Mouse (Mus musculus) retina, postnatal 7 days (tissue): ENCODE results near the gene Prox2.
"Not testable (repeated sequence)": the region's sequence is repeated elsewhere in the genome, so short reads cannot be mapped to it uniquely, and the experiment has no call there.

Experiments
- DNase-seq: peaks from one replicate; pipeline ENCODE4 v3.0.0-alpha.2; 2012; ENCODE audit warnings: low read depth, low spot score

Prox2 gene

DNA sequence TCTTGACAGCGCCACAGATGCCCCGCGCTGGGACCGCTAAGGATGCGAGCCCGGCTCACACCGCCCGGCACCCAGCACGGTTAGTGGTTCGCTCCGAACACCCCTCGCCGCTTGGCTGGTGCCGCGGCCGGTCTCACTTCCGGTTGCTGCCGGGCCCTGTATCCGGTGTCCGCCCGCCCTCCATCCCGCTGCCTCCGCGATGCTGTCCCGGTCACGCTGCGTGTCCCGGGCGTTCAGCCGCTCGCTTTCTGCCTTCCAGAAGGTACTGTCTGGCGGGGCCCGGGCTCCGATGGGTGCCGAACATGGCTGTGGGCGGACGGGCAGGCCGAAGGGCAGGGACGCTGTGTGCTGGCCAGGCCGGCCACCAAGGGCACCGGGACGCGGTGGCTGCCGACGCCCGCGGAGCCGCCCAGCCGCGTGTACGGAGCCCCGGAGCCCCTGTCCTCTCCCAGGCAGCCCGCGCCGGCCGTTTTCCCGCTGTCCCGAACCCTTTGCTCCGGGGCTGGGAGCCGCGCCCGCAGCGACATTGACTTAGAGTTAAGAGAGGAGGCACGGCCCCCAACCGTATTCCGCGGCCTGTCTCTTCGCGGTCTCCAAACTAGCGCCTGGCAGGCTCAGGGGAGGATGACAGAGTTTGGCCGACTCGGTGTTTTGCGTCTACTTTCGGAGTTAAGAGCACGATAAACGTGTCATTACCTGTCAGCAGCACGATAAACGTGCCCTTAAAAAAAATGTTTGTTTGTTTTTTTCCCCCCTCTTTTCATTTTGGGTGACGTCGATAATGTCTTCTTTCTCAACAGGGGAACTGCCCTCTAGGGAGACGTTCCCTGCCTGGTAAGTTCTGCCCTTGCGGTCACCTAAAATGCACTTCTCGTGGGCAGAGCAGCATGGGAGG is at the start of gene Prox2, which contains the start of gene Dlst:
TSS of gene Prox2 (minus strand) at position 62 of the 895 bp plus-strand sequence.
TSS of gene Dlst (plus strand) at position 136 of the 895 bp plus-strand sequence.
- peak; percentile 72 for DNase-seq

DNA sequence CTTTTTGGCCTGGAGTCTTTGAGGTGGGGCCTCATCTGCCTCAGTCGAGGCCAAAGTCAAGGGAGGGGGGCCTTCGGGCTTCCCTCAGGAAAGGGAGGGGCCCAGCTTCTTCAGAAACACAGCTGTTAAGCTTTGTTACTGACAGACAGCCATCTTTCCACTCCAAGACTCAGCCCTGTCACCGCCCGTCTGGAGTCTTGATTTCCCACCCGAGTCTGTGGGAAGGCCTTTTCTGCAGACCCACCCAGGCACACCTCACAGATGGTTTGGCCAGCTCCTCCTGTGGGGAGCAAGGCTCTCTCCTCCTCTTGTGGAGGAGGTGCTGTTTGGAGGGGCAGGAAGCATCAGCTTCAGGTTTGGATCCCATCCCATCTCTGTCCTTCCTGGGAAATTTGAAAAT is 49.0 kb upstream of the Prox2 start:
- no peak for DNase-seq

DNA sequence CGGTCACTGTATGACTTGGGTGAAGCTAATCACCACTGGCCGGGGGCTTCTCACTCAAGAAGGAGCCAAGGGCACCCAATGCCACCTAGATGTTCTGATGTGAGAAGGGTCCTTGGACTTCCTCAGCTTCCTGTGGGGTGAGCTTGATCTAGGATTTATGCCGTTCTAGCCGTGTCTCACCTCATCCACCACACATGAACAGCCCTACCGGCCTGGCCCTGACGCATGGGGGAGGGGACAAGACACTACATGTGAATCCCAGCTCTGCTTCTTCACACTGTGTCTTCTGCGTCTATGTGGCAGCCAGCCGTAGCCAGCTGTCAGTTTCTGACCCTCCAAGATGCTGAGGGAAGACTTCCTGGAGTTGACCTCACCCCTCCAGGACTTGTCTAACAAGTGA is 48.2 kb upstream of the Prox2 start:
- no peak for DNase-seq

DNA sequence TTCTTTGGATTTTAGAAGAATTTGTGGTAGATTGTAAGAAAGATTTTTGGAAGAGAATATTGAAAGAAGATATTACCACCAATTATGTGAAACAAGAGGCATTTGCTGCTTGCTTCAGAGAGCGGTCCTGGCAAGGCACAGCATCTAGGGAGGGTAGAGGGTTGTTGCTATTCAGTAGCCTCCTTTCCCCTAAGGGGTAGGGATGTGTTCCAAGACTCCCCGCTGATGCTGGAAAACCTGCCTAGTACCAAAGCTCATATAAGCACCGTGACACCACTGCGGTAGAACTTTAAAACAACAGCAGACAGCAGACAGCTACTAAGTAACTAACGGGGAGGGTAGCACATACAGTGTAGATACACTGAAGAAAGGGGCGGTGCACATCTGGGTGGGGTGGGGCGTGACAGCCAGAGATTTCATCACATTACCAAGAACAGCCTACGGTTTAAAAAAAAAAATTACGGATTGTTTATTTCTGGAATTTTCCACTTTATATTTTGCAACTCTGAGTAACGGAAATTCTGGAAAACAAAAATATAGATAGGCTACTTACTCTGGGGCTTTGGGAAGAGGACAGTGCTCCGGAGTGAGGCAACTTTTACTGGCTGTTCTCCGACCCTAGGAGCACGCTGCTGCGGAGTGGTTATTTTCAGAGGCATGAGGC is 47.4 kb upstream of the Prox2 start:
- no peak for DNase-seq

DNA sequence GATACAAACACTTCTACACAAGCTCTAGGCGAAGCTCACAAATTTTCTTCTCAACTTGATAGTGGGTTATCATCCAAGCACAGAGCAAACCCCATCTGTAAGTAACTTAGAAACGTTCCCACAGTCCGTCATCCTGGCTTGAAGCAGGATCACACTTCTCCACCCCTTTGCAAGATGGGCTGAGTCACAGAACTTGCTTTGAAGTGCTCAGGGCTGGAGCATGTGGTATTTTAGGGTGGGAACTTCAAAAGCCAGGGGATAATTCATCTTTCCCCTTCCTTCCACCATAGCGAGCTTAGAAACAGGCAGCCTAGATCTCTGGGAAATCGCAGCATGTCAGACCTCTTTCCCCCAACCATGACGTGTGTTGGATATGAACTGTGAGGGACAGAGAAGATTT is 45.8 kb upstream of the Prox2 start:
- DNase-seq, result no peak

DNA sequence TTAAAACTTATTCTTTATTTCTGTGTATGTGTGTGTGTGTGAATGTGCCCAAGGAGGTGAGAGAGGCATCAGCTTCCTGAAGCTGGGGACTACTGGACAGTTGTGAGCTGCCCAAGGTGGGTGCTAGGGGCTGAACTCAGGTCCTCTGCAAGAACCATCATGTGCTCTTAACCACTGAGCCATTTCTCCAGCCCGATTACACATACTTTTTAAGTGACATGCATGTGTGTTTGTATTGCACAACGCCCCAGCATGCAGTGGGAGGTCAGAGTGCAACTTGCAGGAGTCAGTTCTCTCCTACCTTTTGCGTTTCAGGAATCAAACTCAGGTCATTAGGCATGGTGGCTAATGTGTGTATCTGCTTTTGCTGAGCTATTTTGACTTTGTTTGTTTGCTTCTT is 42.5 kb upstream of the Prox2 start:
- DNase-seq, result no peak

DNA sequence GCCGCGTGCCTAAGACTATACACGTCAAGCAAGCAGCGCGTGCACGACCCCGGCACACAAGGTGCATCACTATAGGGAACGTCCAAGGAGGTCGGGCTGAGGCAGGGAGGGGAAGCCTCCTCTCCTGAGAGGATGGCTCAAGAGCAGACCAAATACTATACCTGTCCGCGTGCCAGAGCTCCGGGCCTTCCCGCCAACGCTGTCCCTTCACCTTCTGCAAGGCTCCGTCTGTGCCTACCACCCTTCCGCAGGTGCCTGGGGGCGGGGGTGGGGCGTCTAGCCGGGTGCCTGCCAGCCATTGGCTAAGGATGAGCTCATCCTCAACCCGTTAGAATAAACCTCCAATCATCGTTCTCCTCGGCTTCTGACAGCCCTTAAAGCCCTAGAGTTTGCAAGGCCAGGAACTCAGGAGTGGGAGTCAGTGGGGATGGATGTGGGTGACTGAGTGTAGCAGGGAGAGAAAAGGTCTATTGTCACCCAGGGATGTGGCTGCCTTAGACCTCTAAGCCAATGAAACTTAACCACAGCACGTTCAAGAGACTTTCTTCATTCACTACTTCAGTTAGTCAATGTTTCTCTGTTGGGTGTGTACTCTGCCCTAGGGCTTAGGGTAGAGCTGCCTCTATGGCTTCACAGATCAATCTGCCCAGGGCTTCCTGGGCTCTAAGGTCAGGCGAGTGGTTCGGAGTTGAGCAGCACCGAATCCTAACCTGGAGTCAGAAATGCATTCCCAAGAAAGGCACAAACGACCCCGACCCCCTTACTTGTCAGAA is 40.6 kb upstream of the Prox2 start, which contains the start of gene Rps6kl1:
TSS of gene Rps6kl1 (minus strand) at position 263 of the 773 bp plus-strand sequence.
- peak; percentile 46 for DNase-seq

DNA sequence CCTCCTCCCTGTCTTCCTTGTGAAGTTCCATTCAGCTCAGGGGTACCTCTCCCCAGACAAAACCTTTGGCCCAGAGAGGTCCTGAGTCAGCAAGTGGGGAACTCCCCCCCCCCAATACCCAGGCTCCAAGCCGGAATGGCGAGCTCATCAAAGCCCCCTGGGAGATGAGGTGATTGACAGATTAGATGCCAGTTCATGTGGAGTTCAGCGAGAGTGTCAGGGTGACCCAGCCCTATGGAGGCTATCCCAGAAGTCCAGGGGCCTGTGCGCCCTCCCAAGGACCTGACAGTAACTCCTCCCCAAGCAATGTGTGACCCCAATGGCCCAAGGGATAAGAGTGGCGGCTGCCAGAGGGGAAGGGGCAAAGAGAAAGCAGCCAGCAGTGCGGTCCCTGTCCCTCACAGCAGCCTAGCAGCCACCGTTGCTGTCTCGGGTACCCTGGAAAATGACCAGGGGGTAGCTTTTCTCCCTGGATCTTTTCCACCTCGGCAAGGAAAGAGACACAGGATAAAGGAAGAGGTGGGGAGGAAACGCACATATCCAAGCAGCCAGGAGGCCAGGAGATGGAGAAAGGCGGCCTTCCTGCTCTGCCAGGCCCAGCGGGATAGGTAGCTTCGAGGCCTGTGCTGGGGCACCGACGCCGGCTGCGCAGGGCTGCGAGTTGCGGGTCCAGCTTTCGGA is 39.9 kb upstream of the Prox2 start:
- no peak for DNase-seq

DNA sequence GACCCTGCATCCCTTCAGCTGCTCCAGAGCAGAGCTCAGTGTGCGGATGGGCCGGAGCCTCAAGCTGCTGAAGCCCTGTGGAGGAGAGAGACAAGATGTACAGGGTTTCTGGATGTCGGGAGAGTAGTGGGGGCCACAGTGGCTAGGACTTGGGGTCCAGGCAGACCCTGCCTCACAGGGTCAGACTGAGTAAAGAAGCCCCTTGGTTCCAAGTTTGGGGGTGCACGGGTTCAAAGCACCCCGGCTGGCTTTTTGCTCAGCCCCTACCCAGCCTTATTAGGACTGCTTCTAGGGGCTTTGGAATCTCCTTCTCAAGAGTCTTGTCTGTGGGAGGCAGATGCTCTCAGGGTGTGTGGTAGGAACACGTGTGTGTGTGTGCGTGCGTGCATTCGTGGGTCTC is 36.3 kb upstream of the Prox2 start:
- no peak for DNase-seq

DNA sequence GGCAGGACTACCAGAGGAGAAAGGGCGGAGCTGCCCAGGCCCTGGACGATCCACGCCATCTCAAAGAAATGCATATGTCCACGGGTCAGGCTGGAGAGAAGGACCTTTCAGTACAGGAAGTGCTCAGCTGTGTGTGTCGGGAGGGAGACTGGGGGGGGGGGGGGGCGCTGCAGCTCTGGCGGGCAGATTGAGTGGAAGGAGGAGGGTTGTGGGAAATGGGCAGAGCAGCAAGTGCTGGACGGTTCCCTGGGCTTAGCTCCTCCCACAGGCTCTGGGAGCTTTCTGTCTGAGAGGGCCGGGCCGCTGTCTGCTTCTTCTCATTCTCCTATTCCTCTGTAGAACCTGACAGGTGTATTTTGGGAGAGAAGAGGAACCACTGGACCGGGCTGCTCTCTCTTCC is 35.8 kb upstream of the Prox2 start:
- no peak for DNase-seq

DNA sequence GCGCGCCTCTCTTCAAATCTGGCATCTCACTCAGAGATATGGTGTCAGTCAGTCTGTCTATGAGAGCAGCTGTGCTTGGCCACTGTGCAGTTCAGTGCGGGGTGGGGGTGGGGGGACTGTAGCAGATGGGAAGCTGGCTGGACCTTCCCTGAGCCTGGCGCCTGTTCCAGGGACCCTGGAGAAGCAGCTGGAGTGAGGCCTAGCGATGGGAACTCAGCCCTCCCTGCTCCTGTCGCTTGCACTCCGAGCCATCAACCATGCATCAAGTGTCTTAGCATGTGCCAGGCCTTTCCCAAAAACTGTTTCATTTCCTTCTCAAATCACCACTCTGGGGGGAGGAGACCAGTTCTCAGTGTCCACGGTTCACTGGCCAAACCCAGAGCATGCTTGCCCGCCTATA is 35.1 kb upstream of the Prox2 start:
- DNase-seq, result no peak

DNA sequence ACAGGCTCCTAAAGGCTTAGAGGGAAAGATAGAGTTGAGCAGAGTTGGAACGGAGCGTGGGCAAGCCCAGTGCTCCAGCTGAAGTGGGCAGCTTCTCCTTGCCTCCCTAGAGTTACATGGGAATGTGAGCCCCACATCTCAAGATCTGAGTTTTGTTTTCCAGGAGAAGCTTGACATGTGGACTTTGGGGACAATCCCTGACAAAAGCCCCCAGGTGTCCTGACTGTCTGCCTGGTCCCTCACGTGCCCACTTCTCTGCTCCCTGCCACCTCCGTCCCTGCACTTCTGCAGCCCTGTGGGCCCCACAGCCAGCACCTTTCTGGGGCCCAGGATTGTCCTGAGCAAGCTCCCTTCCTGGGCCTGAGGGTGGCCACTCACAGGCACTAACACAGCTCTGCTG is 34.3 kb upstream of the Prox2 start:
- no peak for DNase-seq

DNA sequence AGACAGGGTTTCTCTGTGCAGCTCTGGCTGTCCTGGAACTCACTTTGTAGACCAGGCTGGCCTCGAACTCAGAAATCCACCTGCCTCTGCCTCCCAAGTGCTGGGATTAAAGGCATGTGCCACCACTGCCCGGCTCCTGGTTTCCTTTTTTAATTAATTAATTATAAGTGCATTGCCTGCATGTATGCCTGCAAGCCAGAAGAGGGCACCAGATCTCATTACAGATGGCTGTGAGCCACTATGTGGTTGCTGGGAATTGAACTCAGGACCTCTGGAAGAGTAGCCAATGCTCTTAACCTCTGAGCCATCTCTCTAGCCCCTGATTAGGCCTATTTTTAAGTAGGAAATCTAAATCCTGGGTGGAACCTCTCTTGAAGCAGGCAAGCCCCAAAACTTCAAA is 33.7 kb upstream of the Prox2 start:
- DNase-seq, result not testable (repeated sequence)

DNA sequence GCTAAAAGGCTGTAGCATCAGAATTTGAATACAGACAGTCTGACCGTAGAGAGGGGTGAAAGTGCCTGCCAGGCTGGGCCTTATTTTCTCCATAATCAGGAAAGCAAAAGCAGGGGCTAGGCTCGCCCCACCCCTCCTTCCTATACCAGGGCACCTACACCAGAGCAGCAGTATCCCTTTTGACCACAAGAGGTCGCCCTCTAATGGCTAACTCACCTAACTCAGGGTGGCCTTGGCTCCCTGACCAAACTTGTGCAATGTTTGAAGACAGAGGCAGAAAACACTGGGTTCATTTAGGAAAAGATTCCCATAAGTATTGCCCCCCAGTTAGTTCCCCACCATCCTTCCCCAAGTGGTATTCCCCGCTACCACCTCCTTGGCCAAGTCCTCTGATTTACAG is 32.2 kb upstream of the Prox2 start:
- DNase-seq, result peak; percentile 73

DNA sequence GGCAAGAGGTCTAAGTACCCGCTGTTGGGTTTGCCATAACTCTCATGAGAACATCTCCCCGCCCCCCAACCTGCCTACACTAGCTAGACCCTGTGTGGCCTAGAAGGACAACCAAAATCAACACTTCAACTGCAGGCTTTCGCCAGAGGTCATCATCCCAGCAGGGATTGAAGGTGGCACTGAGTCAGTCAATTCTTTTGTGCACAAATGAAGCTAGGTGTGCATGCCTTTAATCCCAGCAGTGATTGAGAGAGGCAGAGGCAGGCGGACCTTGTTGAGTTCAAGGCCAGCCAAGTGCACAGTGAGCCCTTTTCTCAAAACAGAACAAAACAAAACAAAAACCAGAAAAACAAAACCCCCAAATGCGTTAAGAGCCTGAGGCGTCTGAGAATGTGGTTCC is 30.5 kb upstream of the Prox2 start:
- DNase-seq, result no peak

DNA sequence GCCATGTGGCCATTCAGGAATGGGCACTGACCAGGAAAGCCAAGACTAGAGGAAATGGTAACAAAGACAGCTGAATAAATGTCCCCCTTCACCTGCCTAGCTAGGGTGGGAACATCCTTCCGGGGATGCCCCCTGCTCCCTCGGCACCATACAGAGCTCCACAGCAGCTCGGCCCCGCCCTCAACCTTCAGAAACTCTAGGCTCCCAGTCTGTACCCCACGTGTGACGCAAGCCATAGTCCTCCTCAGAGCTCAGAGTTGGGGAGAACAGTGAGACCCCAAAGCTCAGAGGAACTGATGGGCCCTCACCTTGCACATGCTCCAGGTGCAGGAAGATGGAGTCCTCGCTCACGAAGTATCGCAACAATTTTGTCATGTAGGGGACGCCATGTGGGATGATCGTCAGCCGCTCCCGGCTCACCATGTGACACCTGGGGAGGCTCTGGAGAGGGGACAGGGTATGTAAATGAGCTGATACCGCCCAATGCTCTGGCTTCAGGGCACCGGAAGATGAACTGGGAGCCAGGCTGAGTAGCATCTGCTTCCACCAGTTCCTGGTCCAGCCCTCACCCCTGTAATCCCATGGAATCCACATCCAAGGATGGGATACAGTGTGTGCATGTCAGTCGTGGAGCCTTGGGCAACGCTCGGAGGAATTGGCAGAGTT is 29.6 kb upstream of the Prox2 start:
- DNase-seq, result no peak

DNA sequence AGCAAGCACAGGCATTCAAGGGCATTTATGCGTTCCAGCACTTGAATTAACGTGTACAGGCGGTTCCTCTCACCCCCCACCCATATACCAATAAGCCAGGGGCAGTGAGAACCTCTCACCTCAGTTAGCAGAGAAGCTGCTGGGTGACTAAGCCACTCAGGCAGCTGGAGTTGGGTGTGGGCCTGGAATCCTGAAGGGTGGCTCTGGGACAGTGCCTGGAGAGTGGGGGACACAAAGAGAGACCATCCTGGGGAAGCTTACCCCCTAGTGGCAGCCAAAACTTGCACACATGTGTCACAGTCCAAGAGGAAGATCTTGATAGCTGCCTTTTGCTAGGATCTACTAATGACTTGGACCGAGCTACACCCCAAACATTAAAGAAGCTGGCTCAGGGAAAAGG is 26.1 kb upstream of the Prox2 start:
- no peak for DNase-seq

DNA sequence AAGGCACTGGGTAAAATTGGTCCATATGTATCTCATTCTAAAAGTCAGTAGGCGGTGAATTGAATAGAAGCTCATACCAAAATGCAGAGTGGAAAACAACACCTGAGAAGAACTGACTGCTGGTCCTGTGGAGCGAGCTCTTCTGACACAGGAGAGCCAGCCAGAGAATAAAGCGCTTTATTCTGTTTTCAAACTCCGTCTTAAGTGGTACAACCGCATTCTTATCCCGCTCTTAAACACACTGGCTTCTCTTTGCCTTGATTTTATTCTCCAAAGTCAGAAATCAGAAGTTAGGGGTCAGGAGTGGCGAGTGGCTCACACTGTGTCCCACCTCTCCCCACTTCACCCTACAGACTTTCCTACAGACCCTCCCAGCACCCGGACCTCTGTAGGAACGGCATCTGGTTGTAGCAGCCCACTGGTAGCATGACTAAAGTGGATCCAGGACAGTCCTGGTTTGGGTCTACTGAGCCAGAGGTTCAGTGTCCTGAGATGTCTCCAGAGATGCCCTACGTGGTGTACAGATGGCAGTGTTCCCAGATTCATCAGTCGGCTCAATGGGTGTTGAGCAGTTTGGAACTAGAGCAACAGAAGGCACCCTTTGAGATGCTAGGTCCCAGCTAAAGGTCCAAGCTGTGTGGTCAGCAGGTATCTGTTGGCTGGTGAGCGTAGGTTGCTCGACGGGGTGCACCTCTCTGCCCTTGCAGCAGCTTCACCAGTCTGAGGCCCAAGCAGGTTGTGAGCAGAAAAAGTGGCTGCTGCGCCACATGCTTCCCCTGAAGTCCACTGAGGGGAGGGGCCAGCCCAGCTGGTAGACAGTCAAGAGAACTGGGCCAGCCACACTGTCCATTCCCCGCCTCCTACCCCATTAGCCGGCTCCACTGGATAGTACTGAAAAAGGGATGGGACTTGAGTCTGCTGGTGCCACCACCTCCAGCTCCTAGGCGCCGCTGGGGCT is 25.2 kb upstream of the Prox2 start:
- no peak for DNase-seq

DNA sequence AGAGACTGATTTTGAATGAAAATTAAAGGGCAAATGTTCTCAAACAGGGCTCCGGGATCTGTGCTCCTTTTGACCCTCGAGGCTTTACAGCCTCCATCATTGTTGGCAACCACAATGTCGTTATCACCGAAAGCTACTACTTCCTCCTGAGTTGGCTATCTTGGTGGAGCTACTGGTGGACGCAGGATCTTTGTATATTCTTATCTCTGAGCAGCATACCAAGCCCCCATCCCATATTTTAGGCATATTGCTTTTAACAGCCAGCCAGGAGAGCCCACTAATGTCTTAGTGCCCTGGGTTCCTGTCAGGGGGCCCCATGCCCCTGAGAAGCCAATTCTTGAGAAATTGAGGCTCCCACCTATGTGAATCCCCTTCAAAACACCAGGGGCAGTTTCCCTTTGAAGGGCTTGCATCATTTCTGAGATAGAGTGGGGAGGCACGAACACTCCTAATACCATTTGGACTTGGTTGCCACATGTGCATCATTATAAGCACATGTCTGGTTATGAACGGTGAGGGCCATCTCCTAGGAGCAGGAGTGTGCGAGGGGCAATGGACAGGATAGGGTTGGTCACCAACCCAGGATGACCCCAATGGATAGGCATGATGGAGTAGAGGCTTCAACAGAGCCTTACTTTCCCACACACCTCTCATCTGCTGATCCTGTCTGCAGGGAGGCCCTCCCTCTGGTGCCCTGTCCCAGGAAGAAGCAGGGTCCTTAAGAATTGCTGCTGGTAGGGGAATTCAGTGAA is 23.7 kb upstream of the Prox2 start:
- no peak for DNase-seq
